Mouse (Mus musculus) small intestine, adult 2 months (tissue): Measurements from ENCODE around the gene Tmem19.

Experiments
- CTCF ChIP-seq: fragments of 200-500 bp; IDR thresholded peaks from 2 replicates; pipeline ENCODE4 v1.5.1; 2012; ENCODE audit warnings: low read depth, mild to moderate bottlenecking, control low read depth, inconsistent platforms, low read length, moderate library complexity, mixed read lengths; ENCODE audit not compliant: insufficient replicate concordance, insufficient read length; ENCODE audit errors: extremely low read depth
- POLR2A ChIP-seq: fragments of 200-500 bp; IDR thresholded peaks from 2 replicates; pipeline ENCODE4 v1.6.1; 2012; ENCODE audit warnings: low read depth, mild to moderate bottlenecking, control low read depth, inconsistent platforms, low read length, moderate library complexity

- no peak for TF ChIP-seq POLR2A
- no peak for TF ChIP-seq CTCF
Observed at GRCm38 (mm10) chr10:115359066-115359465, 3.2 kb downstream of the Tmem19 start.
